Mouse (Mus musculus): Measurements from ENCODE around the gene Adat3. TPM values are rescaled to one million over a fixed set of nuclear protein-coding genes. Genes with fewer than 3 reads are reported as not detected.
A peak's percentile ranks its signal among the peaks of the same experiment; 100 is the strongest.
"Not testable (repeated sequence)": the region's sequence is repeated elsewhere in the genome, so short reads cannot be mapped to it uniquely, and the experiment has no call there.

Gene Adat3
- polyA plus RNA-seq, 1 experiment from 2014 or later = 9.1 TPM

DNA sequence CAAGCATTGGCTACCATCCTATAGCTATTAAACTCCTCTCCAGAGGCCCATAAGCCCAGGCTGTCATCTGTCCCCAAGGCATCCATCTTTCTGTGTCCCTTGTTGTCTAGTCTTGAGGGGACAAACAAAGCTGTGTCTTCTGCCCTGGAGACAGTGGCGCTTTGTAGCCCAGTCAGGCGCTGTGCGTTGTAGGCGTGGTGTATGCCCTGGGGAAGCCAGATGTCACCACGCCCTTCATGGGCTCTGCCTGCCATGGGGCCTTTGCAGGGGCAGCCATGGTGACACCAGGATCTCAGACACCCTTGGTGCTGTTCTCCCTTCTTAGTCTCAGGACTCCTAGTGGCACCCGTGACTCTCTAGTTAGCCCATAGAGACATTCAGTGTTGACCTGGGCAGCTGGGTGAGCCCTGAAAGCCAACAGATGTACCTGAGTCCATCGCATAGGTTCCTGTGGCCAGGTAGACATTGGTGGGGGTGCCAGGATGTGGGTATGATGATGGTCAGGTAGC, 1.4 kb downstream of the Adat3 start:
- peak overlapping the region; percentile 71 for H3K4me3 ChIP-seq
- H3K36me3 ChIP-seq = peaks cover 32% of the 10 kb centered on the region
- H3K27ac ChIP-seq = 0 out of 2 replicates have a peak overlapping the region, but pooled peaks have one; percentile 86
- peak overlapping the region; percentile 74 for H3K9ac ChIP-seq
- peaks cover 23% of the 10 kb centered on the region for H3K4me1 ChIP-seq
- ATAC-seq (ENCODE audit: insufficient number of reproducible peaks, insufficient read depth, low FRiP score, low TSS enrichment, low read depth) = no peak
- no peaks in the 10 kb centered on the region for H3K9me3 ChIP-seq
- H3K4me2 ChIP-seq = peak overlapping the region; percentile 94
- H3K27me3 ChIP-seq = no peaks in the 10 kb centered on the region
- WGBS = 89% methylated on average over 7 of the region's 7 CpGs

DNA sequence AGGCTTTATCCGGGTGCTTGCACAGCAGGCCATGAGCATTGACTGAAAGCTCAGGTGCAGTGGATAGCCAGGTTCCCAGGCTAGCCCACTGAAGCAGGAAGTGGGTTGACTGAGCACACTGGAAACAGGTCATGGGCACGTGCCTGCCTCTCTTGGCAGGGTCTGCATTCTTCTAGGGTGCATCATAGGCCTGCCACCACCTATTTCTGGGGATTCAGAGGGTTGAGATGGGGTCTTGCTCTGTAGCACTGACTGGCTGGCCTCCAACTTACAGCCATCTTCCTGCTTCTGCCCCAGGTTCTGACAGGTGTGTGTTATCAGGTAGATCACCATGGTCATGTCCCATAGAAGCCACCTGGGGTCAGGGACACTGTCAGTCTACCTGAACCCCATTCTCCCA, 2.3 kb downstream of the Adat3 start:
- peak overlapping the region; percentile 21; the same call in 1 of the 2 replicates for H3K9ac ChIP-seq
- whole genome bisulfite sequencing = 83% methylated on average over 2 of the region's 2 CpGs
- H3K27ac ChIP-seq = no peak overlapping the region
- no peak overlapping the region for H3K4me3 ChIP-seq
- H3K4me2 ChIP-seq = no peak overlapping the region
- H3K9me3 ChIP-seq = no peaks in the 10 kb centered on the region
- H3K4me1 ChIP-seq = peaks cover 23% of the 10 kb centered on the region
- peaks cover 41% of the 10 kb centered on the region for H3K36me3 ChIP-seq
- no peak for ATAC-seq (ENCODE audit: insufficient number of reproducible peaks, insufficient read depth, low FRiP score, low TSS enrichment, low read depth)
- no peaks in the 10 kb centered on the region for H3K27me3 ChIP-seq

DNA sequence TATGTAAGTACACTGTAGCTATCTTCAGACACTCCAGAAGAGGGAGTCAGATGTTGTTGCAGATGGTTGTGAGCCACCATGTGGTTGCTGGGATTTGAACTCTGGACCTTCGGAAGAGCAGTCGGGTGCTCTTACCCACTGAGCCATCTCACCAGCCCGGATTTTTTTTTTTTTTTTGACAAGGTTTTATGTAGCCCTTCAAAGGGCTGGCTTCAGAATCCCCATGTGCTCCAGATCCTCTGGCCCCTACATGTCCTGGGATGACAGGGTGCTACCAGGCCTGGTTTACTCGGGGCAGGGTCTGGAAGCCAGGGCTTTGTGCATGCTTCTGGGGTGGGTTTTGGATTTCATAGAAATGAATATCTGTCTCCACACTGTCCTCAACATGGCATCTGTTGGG, 3.0 kb downstream of the Adat3 start, which contains the start of gene Gm49322:
Gm49322 (plus strand) TSS at position 301 of the 400 bp plus-strand sequence.
- H3K27me3 ChIP-seq = not testable (repeated sequence)

DNA sequence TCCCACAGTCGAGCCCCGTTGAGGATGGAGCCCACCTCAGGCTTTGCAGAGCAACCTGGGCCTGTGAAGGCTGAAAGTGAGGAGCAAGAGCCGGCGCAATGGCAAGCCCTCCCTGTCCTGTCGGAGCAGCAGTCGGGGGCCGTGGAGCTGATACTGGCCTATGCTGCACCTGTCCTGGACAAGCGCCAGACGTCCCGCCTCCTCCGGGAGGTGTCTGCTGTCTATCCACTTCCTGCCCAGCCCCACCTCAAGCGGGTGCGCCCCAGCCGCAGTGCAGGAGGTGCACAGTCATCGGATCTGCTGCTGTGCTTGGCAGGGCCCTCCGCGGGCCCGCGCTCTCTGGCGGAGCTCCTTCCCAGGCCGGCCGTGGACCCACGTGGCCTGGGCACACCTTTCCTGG, 3.6 kb downstream of the Adat3 start:
- ATAC-seq (ENCODE audit: insufficient number of reproducible peaks, insufficient read depth, low FRiP score, low TSS enrichment, low read depth) = no peak
- Histone ChIP-seq H3K36me3 (peaks cover 51% of the 10 kb centered on the region), H3K27ac (no peak overlapping the region), H3K9me3 (no peaks in the 10 kb centered on the region), H3K27me3 (no peaks in the 10 kb centered on the region), H3K9ac (no peak overlapping the region), H3K4me1 (peaks cover 23% of the 10 kb centered on the region), H3K4me3 (no peak overlapping the region), H3K4me2 (no peak overlapping the region)
- 84% methylated on average over 23 of the region's 23 CpGs for WGBS

More for the DNA sequence above, 3.0 kb downstream of the Adat3 start, which contains the start of gene Gm49322:
- Histone ChIP-seq H3K4me1 (peaks cover 23% of the 10 kb centered on the region), H3K36me3 (peaks cover 48% of the 10 kb centered on the region), H3K9ac (peak within 1 kb of the TSS; percentile 21; the same call in 1 of the 2 replicates)
- 82% methylated on average over 4 of the region's 4 CpGs for WGBS
- H3K27ac ChIP-seq; H3K4me3 ChIP-seq; H3K9me3 ChIP-seq; H3K4me2 ChIP-seq; ATAC-seq (ENCODE audit: insufficient number of reproducible peaks, insufficient read depth, low FRiP score, low TSS enrichment, low read depth): not testable (repeated sequence)

DNA sequence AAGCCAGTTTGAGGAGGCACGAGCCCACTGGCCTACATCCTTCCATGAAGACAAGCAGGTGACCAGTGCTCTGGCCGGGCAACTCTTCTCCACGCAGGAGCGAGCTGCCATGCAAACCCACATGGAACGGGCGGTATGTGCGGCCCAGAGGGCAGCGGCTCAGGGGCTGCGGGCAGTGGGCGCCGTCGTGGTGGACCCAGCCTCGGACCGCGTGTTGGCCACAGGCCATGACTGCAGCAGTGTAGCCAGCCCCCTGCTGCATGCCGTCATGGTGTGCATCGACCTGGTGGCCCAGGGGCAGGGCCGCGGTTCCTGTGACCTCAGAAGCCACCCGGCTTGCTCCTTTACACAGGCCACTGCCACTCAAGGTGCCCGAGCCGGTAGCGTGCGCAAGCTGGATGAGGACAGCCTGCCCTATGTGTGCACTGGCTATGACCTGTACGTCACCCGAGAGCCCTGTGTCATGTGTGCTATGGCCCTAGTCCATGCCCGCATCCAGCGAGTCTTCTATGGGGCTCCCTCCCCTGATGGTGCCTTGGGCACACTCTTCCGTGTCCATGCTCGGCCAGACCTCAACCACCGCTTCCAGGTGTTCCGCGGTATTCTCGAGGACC, 4.2 kb downstream of the Adat3 start:
- Histone ChIP-seq H3K4me3 (no peak overlapping the region), H3K27ac (no peak overlapping the region), H3K4me2 (no peak overlapping the region), H3K9ac (no peak overlapping the region), H3K4me1 (peaks cover 23% of the 10 kb centered on the region), H3K36me3 (peaks cover 54% of the 10 kb centered on the region), H3K9me3 (no peaks in the 10 kb centered on the region), H3K27me3 (no peaks in the 10 kb centered on the region)
- WGBS = 92% methylated on average over 34 of the region's 34 CpGs
- ATAC-seq (ENCODE audit: insufficient number of reproducible peaks, insufficient read depth, low FRiP score, low TSS enrichment, low read depth) = no peak

DNA sequence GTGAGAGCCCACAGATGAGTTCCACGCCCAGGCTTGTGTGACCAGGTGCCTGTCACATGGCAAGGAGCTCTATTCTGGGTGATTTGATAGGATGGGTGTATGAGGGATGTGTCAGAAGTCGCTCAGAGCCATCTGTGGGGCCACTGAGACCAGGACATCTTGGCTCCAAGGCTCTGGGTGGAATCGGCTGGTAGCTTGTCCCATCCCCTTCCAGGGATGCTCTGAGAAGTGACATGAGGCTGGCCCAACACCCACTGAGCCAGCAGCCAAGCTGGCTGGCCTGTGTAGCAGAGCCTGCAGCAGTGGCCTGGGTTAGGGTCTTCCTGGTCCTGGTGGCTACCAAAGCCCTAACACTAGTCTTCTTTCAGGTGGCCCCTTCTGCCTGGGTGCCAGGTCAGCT, 5.8 kb downstream of the Adat3 start:
- peaks cover 69% of the 10 kb centered on the region for H3K36me3 ChIP-seq
- no peak overlapping the region for H3K4me3 ChIP-seq
- peak overlapping the region; percentile 17; the same call in 1 of the 2 replicates for H3K9ac ChIP-seq
- H3K27ac ChIP-seq = no peak overlapping the region
- no peak for ATAC-seq (ENCODE audit: insufficient number of reproducible peaks, insufficient read depth, low FRiP score, low TSS enrichment, low read depth)
- WGBS = 81% methylated on average over 3 of the region's 3 CpGs
- no peaks in the 10 kb centered on the region for H3K27me3 ChIP-seq
- no peak overlapping the region for H3K4me2 ChIP-seq
- H3K4me1 ChIP-seq = peaks cover 15% of the 10 kb centered on the region
- no peaks in the 10 kb centered on the region for H3K9me3 ChIP-seq

DNA sequence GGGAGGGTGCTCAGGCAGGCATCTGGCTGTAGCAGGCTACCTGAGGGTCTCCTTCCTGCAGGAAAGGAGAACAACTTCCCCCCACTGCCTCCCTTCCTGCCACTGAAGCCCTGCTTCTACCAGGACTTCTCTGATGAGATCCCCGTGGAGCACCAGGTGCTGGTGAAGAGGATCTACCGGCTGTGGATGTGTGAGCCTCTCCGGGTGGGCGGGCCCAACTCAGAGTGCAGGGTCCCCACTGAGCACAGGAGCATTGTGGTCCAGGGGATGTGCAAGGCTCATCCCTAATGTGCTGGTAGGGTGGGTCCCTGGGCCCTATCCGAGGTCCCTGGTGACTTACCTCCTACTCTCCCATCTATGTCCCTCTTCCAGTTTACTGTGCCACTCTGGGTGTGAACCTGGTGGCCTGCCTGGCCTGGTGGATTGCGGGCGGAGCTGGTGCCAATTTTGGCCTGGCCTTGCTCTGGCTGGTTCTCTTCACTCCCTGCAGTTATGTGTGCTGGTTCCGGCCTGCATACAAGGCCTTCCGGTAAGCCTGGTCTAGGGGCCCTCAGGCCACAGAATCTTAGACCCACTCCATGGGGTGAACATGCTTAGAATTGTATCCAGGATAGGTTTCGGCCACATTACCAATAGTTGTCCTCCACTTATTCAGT, 6.7 kb downstream of the Adat3 start:
- Histone ChIP-seq H3K4me3 (no peak overlapping the region), H3K27ac (no peak overlapping the region), H3K27me3 (no peaks in the 10 kb centered on the region), H3K9me3 (no peaks in the 10 kb centered on the region), H3K4me1 (peaks cover 6% of the 10 kb centered on the region), H3K36me3 (peaks cover 78% of the 10 kb centered on the region), H3K4me2 (no peak overlapping the region), H3K9ac (peak overlapping the region; percentile 21; the same call in 1 of the 2 replicates)
- no peak for ATAC-seq (ENCODE audit: insufficient number of reproducible peaks, insufficient read depth, low FRiP score, low TSS enrichment, low read depth)
- 90% methylated on average over 10 of the region's 10 CpGs for WGBS

DNA sequence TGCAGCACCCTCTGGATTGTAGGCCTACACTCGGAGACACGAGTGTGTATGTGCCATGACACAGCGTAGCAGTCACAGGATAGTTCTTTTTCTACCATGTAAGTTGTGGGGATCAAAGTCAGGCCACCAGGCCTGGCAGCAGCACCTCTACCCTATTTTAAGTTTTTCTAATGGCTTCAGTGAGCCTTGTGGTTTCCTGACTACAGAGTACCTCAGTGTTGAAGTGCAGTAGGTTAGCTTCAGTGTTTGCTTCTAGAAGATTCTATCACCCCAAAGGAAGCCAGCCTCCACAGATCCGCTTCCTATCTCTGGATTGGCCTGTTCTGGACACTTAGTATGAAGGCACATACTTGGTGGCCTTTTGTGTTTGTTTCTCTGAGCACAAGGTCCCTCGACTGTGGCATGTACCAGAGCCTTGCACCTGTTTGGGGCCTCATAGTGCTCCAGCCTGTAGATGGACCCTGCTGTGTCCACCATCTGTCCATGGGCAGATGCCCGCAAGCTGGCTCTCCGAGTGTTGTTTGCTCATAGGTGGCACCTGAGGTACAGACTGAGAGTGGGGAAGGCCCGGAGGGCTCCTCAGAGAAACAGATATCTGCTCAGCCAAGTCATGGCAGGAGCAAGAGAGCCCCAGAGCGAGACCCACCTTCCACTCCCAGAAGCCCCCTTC, 7.6 kb downstream of the Adat3 start:
- peak overlapping the region; percentile 44; the same call in 1 of the 2 replicates for H3K9ac ChIP-seq
- WGBS = 88% methylated on average over 9 of the region's 9 CpGs
- ATAC-seq (ENCODE audit: insufficient number of reproducible peaks, insufficient read depth, low FRiP score, low TSS enrichment, low read depth) = no peak
- no peak overlapping the region for H3K4me2 ChIP-seq
- H3K4me3 ChIP-seq = no peak overlapping the region
- no peaks in the 10 kb centered on the region for H3K4me1 ChIP-seq
- H3K27ac ChIP-seq = no peak overlapping the region
- H3K36me3 ChIP-seq = peaks cover 87% of the 10 kb centered on the region
- no peaks in the 10 kb centered on the region for H3K9me3 ChIP-seq
- no peaks in the 10 kb centered on the region for H3K27me3 ChIP-seq

DNA sequence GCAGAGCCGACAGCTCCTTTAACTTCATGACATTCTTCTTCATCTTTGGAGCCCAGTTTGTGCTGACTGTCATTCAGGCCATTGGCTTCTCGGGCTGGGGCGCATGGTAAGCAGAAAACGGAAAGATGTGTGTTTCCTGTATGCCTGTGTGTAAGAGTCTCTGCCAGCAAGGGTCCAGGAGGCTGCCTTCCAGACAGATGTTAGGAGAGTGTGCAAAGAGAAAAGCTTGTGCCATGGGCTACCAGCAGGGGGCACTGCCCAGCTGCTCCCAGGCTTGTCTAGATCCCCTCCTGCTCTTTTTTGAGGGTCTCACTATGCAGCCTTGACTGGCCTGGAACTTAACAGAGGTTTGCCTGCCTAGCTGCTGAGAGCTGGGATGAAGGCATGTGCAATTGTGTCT, 8.3 kb downstream of the Adat3 start:
- H3K36me3 ChIP-seq = peaks cover 93% of the 10 kb centered on the region
- 61% methylated on average over 4 of the region's 4 CpGs for WGBS

DNA sequence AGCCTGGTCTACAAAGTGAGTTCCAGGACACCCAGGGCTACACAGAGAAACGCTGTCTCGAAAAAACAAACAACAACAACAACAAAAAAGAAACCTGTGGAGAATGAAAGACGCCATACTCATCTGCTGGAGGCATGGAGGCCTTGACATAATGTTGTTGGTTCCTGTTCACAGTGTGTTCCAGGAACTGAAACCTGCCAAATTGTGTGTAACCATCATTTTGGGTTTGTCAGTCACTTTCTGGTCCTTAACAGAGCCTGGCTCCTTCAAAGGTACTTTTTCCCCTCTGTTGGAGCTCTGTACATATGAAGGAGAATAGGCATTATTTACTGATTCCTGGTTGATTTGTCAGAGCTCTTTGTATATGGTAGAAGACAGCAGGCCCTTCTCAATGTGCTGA, 9.2 kb downstream of the Adat3 start:
- no peak overlapping the region for H3K4me3 ChIP-seq
- no peaks in the 10 kb centered on the region for H3K27me3 ChIP-seq
- WGBS = 89% methylated on average over 3 of the region's 3 CpGs

More for the DNA sequence above, 8.3 kb downstream of the Adat3 start:
- Histone ChIP-seq H3K27me3 (no peaks in the 10 kb centered on the region), H3K9ac (no peak overlapping the region), H3K9me3 (no peaks in the 10 kb centered on the region), H3K4me1 (no peaks in the 10 kb centered on the region), H3K4me3 (no peak overlapping the region), H3K27ac (no peak overlapping the region), H3K4me2 (no peak overlapping the region)
- ATAC-seq (ENCODE audit: insufficient number of reproducible peaks, insufficient read depth, low FRiP score, low TSS enrichment, low read depth) = no peak

DNA sequence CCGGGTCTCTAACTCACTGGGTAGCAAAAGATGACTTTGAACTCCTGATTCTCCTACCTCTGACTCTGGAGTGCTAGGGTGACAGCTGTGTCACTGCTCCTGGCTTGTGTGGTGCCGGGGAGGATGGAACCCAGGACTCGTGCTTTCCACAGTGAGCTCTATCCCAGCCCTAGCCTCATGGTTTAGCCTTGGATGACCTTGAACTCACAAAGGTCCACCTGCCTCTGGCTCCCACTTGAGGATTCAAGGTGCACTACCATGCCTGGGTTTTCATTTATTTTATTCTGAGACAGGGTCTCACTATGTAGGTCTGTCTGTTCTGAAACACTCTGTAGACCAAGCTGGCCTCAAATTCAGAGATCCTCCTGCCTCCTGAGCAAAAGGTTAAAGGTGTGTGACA, 11.1 kb downstream of the Adat3 start:
- Histone ChIP-seq H3K4me1 (no peaks in the 10 kb centered on the region), H3K9me3 (no peaks in the 10 kb centered on the region), H3K9ac (no peak overlapping the region), H3K4me3 (no peak overlapping the region), H3K4me2 (no peak overlapping the region), H3K27me3 (no peaks in the 10 kb centered on the region), H3K27ac (no peak overlapping the region), H3K36me3 (peaks cover 71% of the 10 kb centered on the region)
- ATAC-seq (ENCODE audit: insufficient number of reproducible peaks, insufficient read depth, low FRiP score, low TSS enrichment, low read depth) = no peak
- 87% methylated on average over 3 of the region's 3 CpGs for WGBS

More for the DNA sequence above, 9.2 kb downstream of the Adat3 start:
- H3K27ac ChIP-seq = no peak overlapping the region
- ATAC-seq (ENCODE audit: insufficient number of reproducible peaks, insufficient read depth, low FRiP score, low TSS enrichment, low read depth) = no peak
- no peak overlapping the region for H3K9ac ChIP-seq
- H3K4me1 ChIP-seq = no peaks in the 10 kb centered on the region
- peaks cover 90% of the 10 kb centered on the region for H3K36me3 ChIP-seq
- no peak overlapping the region for H3K4me2 ChIP-seq
- no peaks in the 10 kb centered on the region for H3K9me3 ChIP-seq
